10 mouse cellular contexts compared by ENCODE assay signal in the genomic region with DNA sequence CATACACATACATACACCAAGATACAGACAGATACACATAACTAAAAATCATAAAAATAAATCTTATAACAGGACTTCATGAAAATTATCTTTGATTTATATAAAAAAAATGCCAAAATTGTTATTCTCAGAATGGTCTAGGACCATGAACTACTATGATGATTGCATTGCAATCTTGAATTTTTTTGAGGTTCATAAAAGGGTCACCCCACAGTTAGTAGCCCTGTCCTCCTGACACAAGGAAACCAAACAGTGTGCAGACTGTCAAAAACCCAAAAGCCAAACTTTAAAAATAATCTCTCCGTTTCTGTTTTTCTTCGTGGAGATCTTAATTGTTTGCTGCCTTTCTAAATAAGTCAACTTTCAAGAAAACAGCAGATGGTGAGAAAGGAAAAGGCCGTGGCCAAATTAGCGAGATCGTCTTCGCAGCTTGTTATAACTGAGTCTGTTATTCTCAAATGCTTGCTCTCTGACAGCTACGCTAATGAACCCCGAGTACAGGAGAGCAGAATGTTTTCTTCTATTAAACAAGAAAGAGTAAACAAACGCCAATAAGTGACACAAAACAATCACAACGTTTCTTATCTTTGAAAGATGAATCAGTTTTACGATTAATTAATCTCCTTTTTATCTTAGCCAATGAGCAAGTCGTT.
DNase-seq lines count a peak whose midpoint lies in the region; ATAC-seq and TF ChIP-seq lines count a peak whose summit lies in the region.
"Had no signal": no experiment of that assay in that cellular context is flagged by ENCODE, and none has a peak within 500 bp of the region (broad histone marks: within the 10 kb centered on the region; RNA-seq: fewer than 3 reads in every experiment).

No protein-coding gene starts in this region.

- no peak overlapping the region for H3K27ac ChIP-seq in embryonic facial prominence, embryonic 12.5 days
- no peak overlapping the region for H3K27ac ChIP-seq in embryonic facial prominence, embryonic 10.5 days (replicated peaks)
- H3K27ac ChIP-seq in forebrain, postnatal 0 days (ENCODE audit: low read depth, low read length) = no peak overlapping the region
- H3K27ac ChIP-seq in neural tube, embryonic 14.5 days (ENCODE audit: low read depth, low read length) = no peak overlapping the region

- peak overlapping the region; percentile 22; the same call in 1 of the 2 replicates for H3K4me2 ChIP-seq in embryonic facial prominence, embryonic 12.5 days (replicated peaks)
- H3K4me2 ChIP-seq in forebrain, postnatal 0 days (ENCODE audit: low read depth) = peak overlapping the region; percentile 47
- peak overlapping the region; percentile 34; the same call in 1 of the 2 replicates for H3K4me2 ChIP-seq in neural tube, embryonic 14.5 days (ENCODE audit: low read depth, low read length)

- H3K36me3 ChIP-seq in embryonic facial prominence, embryonic 12.5 days = no peaks in the 10 kb centered on the region
- no peaks in the 10 kb centered on the region for H3K36me3 ChIP-seq in embryonic facial prominence, embryonic 10.5 days (replicated peaks)
- no peaks in the 10 kb centered on the region for H3K36me3 ChIP-seq in forebrain, postnatal 0 days (ENCODE audit: insufficient read depth)
- no peaks in the 10 kb centered on the region for H3K36me3 ChIP-seq in neural tube, embryonic 14.5 days (ENCODE audit: control insufficient read depth, insufficient read depth, low read length)

- H3K4me3 ChIP-seq in embryonic facial prominence, embryonic 12.5 days = no peak overlapping the region
- H3K4me3 ChIP-seq in embryonic facial prominence, embryonic 10.5 days = no peak overlapping the region
- H3K4me3 ChIP-seq in forebrain, postnatal 0 days (ENCODE audit: low read depth, low read length) = peak overlapping the region; percentile 28
- peak overlapping the region; percentile 23 for H3K4me3 ChIP-seq in neural tube, embryonic 14.5 days (ENCODE audit: low read depth, low read length)

- DNase-seq in embryonic facial prominence, embryonic 10.5 days (ENCODE audit: low spot score) = no peak
- peak; percentile 19 to 21 for DNase-seq in left cerebral cortex, postnatal 25 days (ENCODE audit: low spot score in 2 of 2)
- no peak for DNase-seq in left cerebral cortex, adult 8-10 months (ENCODE audit: low spot score in 2 of 2)
- DNase-seq in forebrain, postnatal 0 days = peak; percentile 51
- DNase-seq in adrenal gland, adult 8-10 months = no peak
- DNase-seq: lung, adult 2 months had no signal

- no peak overlapping the region for H3K9ac ChIP-seq in embryonic facial prominence, embryonic 12.5 days
- peak overlapping the region; percentile 31; the same call in 1 of the 2 replicates for H3K9ac ChIP-seq in forebrain, postnatal 0 days
- H3K9ac ChIP-seq in neural tube, embryonic 14.5 days (replicated peaks; ENCODE audit: low read depth, low read length) = no peak overlapping the region

- H3K4me1 ChIP-seq in embryonic facial prominence, embryonic 12.5 days = no peaks in the 10 kb centered on the region
- no peaks in the 10 kb centered on the region for H3K4me1 ChIP-seq in embryonic facial prominence, embryonic 10.5 days
- no peaks in the 10 kb centered on the region for H3K4me1 ChIP-seq in forebrain, postnatal 0 days (ENCODE audit: insufficient read depth)
- H3K4me1 ChIP-seq in neural tube, embryonic 14.5 days (ENCODE audit: control insufficient read depth, insufficient read depth, low read length) = no peaks in the 10 kb centered on the region

- WGBS in embryonic facial prominence, embryonic 12.5 days = 52% methylated on average over 12 of the region's 12 CpGs
- WGBS in embryonic facial prominence, embryonic 10.5 days = 59% methylated on average over 12 of the region's 12 CpGs
- WGBS in forebrain, postnatal 0 days = 11% methylated on average over 12 of the region's 12 CpGs
- WGBS in neural tube, embryonic 14.5 days = 52% methylated on average over 12 of the region's 12 CpGs

- no peak for TF ChIP-seq CTCF in forebrain, postnatal 0 days (IDR thresholded peaks at IDR 0.05; ENCODE audit: low read depth)

- intact Hi-C loops in left cerebral cortex, postnatal 25 days (cut with DNase I) = loop anchor here (2.0 to 10.0 kb wide), 4 partner anchors 114 to 1206 kb away; partner anchors contain the start of gene Aspm

- no peak for ATAC-seq in embryonic facial prominence, embryonic 12.5 days (ENCODE audit: insufficient number of reproducible peaks, insufficient read depth, low FRiP score, low TSS enrichment)
- peak; percentile 51; the same call in 1 of the 2 replicates for ATAC-seq in forebrain, postnatal 0 days
- 0 out of 2 replicates have a peak, but pooled peaks have one; percentile 44 for ATAC-seq in neural tube, embryonic 14.5 days (ENCODE audit: low read depth)
- no peak for ATAC-seq in activated CD4-positive, CD25-positive, alpha-beta regulatory T cell, adult 4 months
- ATAC-seq: CD4-positive, CD25-positive, alpha-beta regulatory T cell, adult 4 months had no signal

- no peaks in the 10 kb centered on the region for H3K27me3 ChIP-seq in embryonic facial prominence, embryonic 12.5 days
- H3K27me3 ChIP-seq in embryonic facial prominence, embryonic 10.5 days (replicated peaks; ENCODE audit: low read depth, poor library complexity, severe bottlenecking) = no peaks in the 10 kb centered on the region
- H3K27me3 ChIP-seq in forebrain, postnatal 0 days (ENCODE audit: insufficient read depth, low read length) = no peaks in the 10 kb centered on the region
- no peaks in the 10 kb centered on the region for H3K27me3 ChIP-seq in neural tube, embryonic 14.5 days (ENCODE audit: control insufficient read depth, insufficient read depth, low read length)

- no peaks in the 10 kb centered on the region for H3K9me3 ChIP-seq in embryonic facial prominence, embryonic 12.5 days
- no peaks in the 10 kb centered on the region for H3K9me3 ChIP-seq in embryonic facial prominence, embryonic 10.5 days
- H3K9me3 ChIP-seq in forebrain, postnatal 0 days (ENCODE audit: low read length) = no peaks in the 10 kb centered on the region
- H3K9me3 ChIP-seq in neural tube, embryonic 14.5 days (ENCODE audit: control insufficient read depth, low read length) = no peaks in the 10 kb centered on the region

Comparison
In these comparisons a context has a peak if more than half of its experiments do, and no peak if none do; other contexts are left out.
1. DNase-seq: peak in left cerebral cortex, postnatal 25 days (2 of 2) and forebrain, postnatal 0 days (single experiment); none in embryonic facial prominence, embryonic 10.5 days (single experiment), left cerebral cortex, adult 8-10 months (0 of 2) and adrenal gland, adult 8-10 months (single experiment).
2. ATAC-seq: peak in forebrain, postnatal 0 days (single experiment) and neural tube, embryonic 14.5 days (single experiment); none in embryonic facial prominence, embryonic 12.5 days (single experiment) and activated CD4-positive, CD25-positive, alpha-beta regulatory T cell, adult 4 months (single experiment).
3. H3K4me3 ChIP-seq: peak in forebrain, postnatal 0 days (single experiment) and neural tube, embryonic 14.5 days (single experiment); none in embryonic facial prominence, embryonic 12.5 days (single experiment) and embryonic facial prominence, embryonic 10.5 days (single experiment).
4. Peak in every context shown above with its lines, with median percentiles within 50 percentile points of each other: H3K4me2 ChIP-seq.